ENCODE assay signal across 17 mouse cellular contexts in genomic region chr4:123637136-123637535, GRCm38 (mm10). TPM values are rescaled to one million over a fixed set of nuclear protein-coding genes. Genes with fewer than 3 reads are reported as not detected.
DNase-seq lines count a peak whose midpoint lies in the region; ATAC-seq and TF ChIP-seq lines count a peak whose summit lies in the region.
"Had no signal": no experiment of that assay in that cellular context is flagged by ENCODE, and none has a peak within 500 bp of the region (broad histone marks: within the 10 kb centered on the region; RNA-seq: fewer than 3 reads in every experiment).

No protein-coding gene starts in this region.

- H3K9ac ChIP-seq in intestine, embryonic 16.5 days (ENCODE audit: low read depth, low read length): no peak overlapping the region
- no peak overlapping the region for H3K9ac ChIP-seq in stomach, postnatal 0 days (ENCODE audit: low read length)
- H3K9ac ChIP-seq: embryonic facial prominence, embryonic 12.5 days; liver, embryonic 13.5 days had no signal

- peak; percentile 42; the same call in 1 of the 2 replicates for ATAC-seq in intestine, embryonic 16.5 days
- ATAC-seq in stomach, postnatal 0 days (ENCODE audit: low FRiP score, low TSS enrichment): peak; percentile 82
- no peak for ATAC-seq in frontal cortex, adult (ENCODE audit: low TSS enrichment)
- ATAC-seq: activated CD4-positive, CD25-positive, alpha-beta regulatory T cell, adult 4 months; midbrain, embryonic 16.5 days had no signal

- WGBS in intestine, embryonic 16.5 days: 79% methylated on average over 6 of the region's 6 CpGs
- WGBS in stomach, postnatal 0 days: 56% methylated on average over 6 of the region's 6 CpGs

- H3K27ac ChIP-seq in intestine, embryonic 16.5 days (ENCODE audit: low read length): no peak overlapping the region
- no peak overlapping the region for H3K27ac ChIP-seq in stomach, postnatal 0 days (replicated peaks)
- H3K27ac ChIP-seq: embryonic facial prominence, embryonic 12.5 days; liver, embryonic 13.5 days had no signal

- H3K36me3 ChIP-seq in intestine, embryonic 16.5 days (ENCODE audit: control insufficient read depth, insufficient read depth, low read length): no peaks in the 10 kb centered on the region
- H3K36me3 ChIP-seq in stomach, postnatal 0 days (ENCODE audit: control insufficient read depth, insufficient read depth, low read length): no peaks in the 10 kb centered on the region
- H3K36me3 ChIP-seq: embryonic facial prominence, embryonic 12.5 days; liver, embryonic 13.5 days had no signal

- no peak overlapping the region for H3K4me2 ChIP-seq in intestine, embryonic 16.5 days (ENCODE audit: low read depth, low read length)
- H3K4me2 ChIP-seq in stomach, postnatal 0 days (replicated peaks; ENCODE audit: low read depth): no peak overlapping the region
- H3K4me2 ChIP-seq: embryonic facial prominence, embryonic 12.5 days; liver, embryonic 13.5 days had no signal

- H3K4me1 ChIP-seq in intestine, embryonic 16.5 days (ENCODE audit: control insufficient read depth, insufficient read depth, low read length): no peaks in the 10 kb centered on the region
- H3K4me1 ChIP-seq in stomach, postnatal 0 days (replicated peaks; ENCODE audit: control insufficient read depth, insufficient read depth): no peaks in the 10 kb centered on the region

- H3K4me3 ChIP-seq in intestine, embryonic 16.5 days (ENCODE audit: low read length): no peak overlapping the region
- H3K4me3 ChIP-seq in stomach, postnatal 0 days (ENCODE audit: low read depth, low read length): no peak overlapping the region
- H3K4me3 ChIP-seq: embryonic facial prominence, embryonic 12.5 days; liver, embryonic 13.5 days had no signal

- H3K27me3 ChIP-seq in intestine, embryonic 16.5 days (replicated peaks; ENCODE audit: control insufficient read depth, insufficient read depth, low read length): no peaks in the 10 kb centered on the region
- no peaks in the 10 kb centered on the region for H3K27me3 ChIP-seq in stomach, postnatal 0 days (ENCODE audit: control insufficient read depth, insufficient read depth, low read length)
- H3K27me3 ChIP-seq: embryonic facial prominence, embryonic 12.5 days; liver, embryonic 13.5 days had no signal

- no peaks in the 10 kb centered on the region for H3K9me3 ChIP-seq in intestine, embryonic 16.5 days (ENCODE audit: control insufficient read depth, low read length)
- H3K9me3 ChIP-seq in stomach, postnatal 0 days (ENCODE audit: control insufficient read depth, low read length): no peaks in the 10 kb centered on the region
- H3K9me3 ChIP-seq: embryonic facial prominence, embryonic 12.5 days; liver, embryonic 13.5 days had no signal

- no peak for TF ChIP-seq CTCF in stomach, postnatal 0 days (IDR thresholded peaks at IDR 0.05; ENCODE audit: low read depth)

- peak; percentile 86 for TF ChIP-seq EP300 in stomach, postnatal 0 days (optimal IDR thresholded peaks at IDR 0.05)

- peak; percentile 33 to 39 for DNase-seq in urinary bladder, adult 18-20 months (ENCODE audit: low spot score in 2 of 2)
- DNase-seq in urinary bladder, postnatal 10 days (ENCODE audit: low spot score): no peak
- peak; percentile 58 for DNase-seq in lung, postnatal 10 days
- DNase-seq in stomach, postnatal 0 days (ENCODE audit: low spot score): peak; percentile 82
- DNase-seq in cerebellum, adult 18-20 months: no peak
- DNase-seq: adrenal gland, postnatal 25 days; cerebellum, postnatal 14 days; gastrocnemius, postnatal 25 days; kidney, adult 18-20 months; kidney, postnatal 14 days; liver, embryonic 13.5 days; thymus, postnatal 25 days had no signal

RNA-seq across cellular contexts. Expression of gene Macf1, which starts 47.0 kb away (rescaled TPM):
- 18.9 and 19.7 TPM in 2 replicates for polyA plus RNA-seq in intestine, embryonic 16.5 days (2015; fragmentation: Nextera tagmentation; extraction: Ambion mirVana)
- polyA plus RNA-seq in stomach, postnatal 0 days (2015; fragmentation: Nextera tagmentation; extraction: Ambion mirVana): 26.6 and 28.9 TPM in 2 replicates

Comparison
In these comparisons a context has a peak if more than half of its experiments do, and no peak if none do; other contexts are left out.
1. DNase-seq: peak in urinary bladder, adult 18-20 months (2 of 2), lung, postnatal 10 days (single experiment) and stomach, postnatal 0 days (single experiment); none in urinary bladder, postnatal 10 days (single experiment) and cerebellum, adult 18-20 months (0 of 2).